Mouse (Mus musculus) heart, embryonic 16.5 days (tissue): ENCODE measurements around the gene Lpin1. TPM values are rescaled to one million over a fixed set of nuclear protein-coding genes. Genes with fewer than 3 reads are reported as not detected.

ENCODE experiments used
- ATAC-seq: fragments of 200-750 bp; cut with Nextera tagmentation; replicated peaks from 2 replicates; pipeline ENCODE4 v1.8.0; 2017; ENCODE audit warnings: moderate number of reproducible peaks; ENCODE audit not compliant: insufficient read depth, low FRiP score; ENCODE audit errors: extremely low read depth
- H3K27ac ChIP-seq: fragments of 300-500 bp; sonication (generic); 2 replicates; pipeline ENCODE4 v1.5.1; 2014; ENCODE audit warnings: mild to moderate bottlenecking, low read length, control low read depth, moderate library complexity
- H3K27me3 ChIP-seq: fragments of 300-500 bp; sonication (generic); 2 replicates; pipeline ENCODE4 v1.6.1; 2014; ENCODE audit warnings: low read length, mixed read lengths; ENCODE audit not compliant: control insufficient read depth, insufficient read depth
- H3K36me3 ChIP-seq: fragments of 300-500 bp; sonication (generic); 2 replicates; pipeline ENCODE4 v1.6.1; 2014; ENCODE audit not compliant: control insufficient read depth, insufficient read depth
- H3K4me1 ChIP-seq: fragments of 300-500 bp; sonication (generic); 2 replicates; pipeline ENCODE4 v1.6.1; 2014; ENCODE audit warnings: low read length, mixed read lengths; ENCODE audit not compliant: control insufficient read depth, insufficient read depth
- H3K4me2 ChIP-seq: fragments of 300-500 bp; sonication (generic); 2 replicates; pipeline ENCODE4 v1.6.1; 2014; ENCODE audit warnings: low read depth, mild to moderate bottlenecking, control low read depth, low read length
- H3K4me3 ChIP-seq: fragments of 300-500 bp; sonication (generic); 2 replicates; pipeline ENCODE4 v1.5.1; 2014; ENCODE audit warnings: mild to moderate bottlenecking, control low read depth, low read length
- H3K9ac ChIP-seq: fragments of 300-500 bp; sonication (generic); 2 replicates; pipeline ENCODE4 v1.6.1; 2014; ENCODE audit warnings: low read length, control low read depth
- H3K9me3 ChIP-seq: fragments of 300-500 bp; sonication (generic); replicated peaks from 2 replicates; pipeline ENCODE4 v1.6.1; 2016; ENCODE audit warnings: low read length; ENCODE audit not compliant: control insufficient read depth
- WGBS: fragments of 180-500 bp; shearing (Covaris S2); extraction: QIAGEN DNeasy Blood & Tissue Kit; methylation state at CpG from one replicate; pipeline ENCODE4 v1.1.7; 2014; 5-methylcytosine and 5-hydroxymethylcytosine counted together
- polyA plus RNA-seq: library from polyadenylated mRNA; unstranded; fragments of >200 nt; fragmentation: Nextera tagmentation; extraction: Ambion mirVana; gene quantifications from 2 replicates; pipeline ENCODE4 v1.2.1, GENCODE M21; 2015

Gene Lpin1
- polyA plus RNA-seq, 1 experiment from 2014 or later = 8.3 TPM

- 0 out of 2 replicates have a peak, but pooled peaks cover 3% of the 10 kb centered on the region for H3K9me3 ChIP-seq
- ATAC-seq = no peak
- H3K36me3 ChIP-seq = no peaks in the 10 kb centered on the region
- H3K9ac ChIP-seq = no peak overlapping the region
- H3K4me2 ChIP-seq = no peak overlapping the region
- H3K4me3 ChIP-seq = no peak overlapping the region
- 27% methylated on average over 4 of the region's 4 CpGs for WGBS
- H3K4me1 ChIP-seq = no peaks in the 10 kb centered on the region
- H3K27ac ChIP-seq = no peak overlapping the region
- no peaks in the 10 kb centered on the region for H3K27me3 ChIP-seq
Measured at GRCm38 (mm10) chr12:16497960-16498359, 112.8 kb downstream of the Lpin1 start.

- H3K4me3 ChIP-seq = no peak overlapping the region
- no peak overlapping the region for H3K4me2 ChIP-seq
- no peak overlapping the region for H3K27ac ChIP-seq
- no peaks in the 10 kb centered on the region for H3K36me3 ChIP-seq
- no peak for ATAC-seq
- WGBS = 60% methylated on average over 6 of the region's 6 CpGs
- H3K27me3 ChIP-seq = no peaks in the 10 kb centered on the region
- H3K4me1 ChIP-seq = no peaks in the 10 kb centered on the region
- no peaks in the 10 kb centered on the region for H3K9me3 ChIP-seq
- H3K9ac ChIP-seq = no peak overlapping the region
Measured at GRCm38 (mm10) chr12:16492713-16493112, 118.1 kb downstream of the Lpin1 start.

- Histone ChIP-seq H3K4me1 (no peaks in the 10 kb centered on the region), H3K4me3 (no peak overlapping the region)
- ATAC-seq = no peak
Measured at GRCm38 (mm10) chr12:16488899-16489298, 121.9 kb downstream of the Lpin1 start.

GRCm38 (mm10) chr12:16487453-16487852 lies 123.3 kb downstream of the Lpin1 start:
- WGBS = 49% methylated on average over 2 of the region's 2 CpGs
- no peaks in the 10 kb centered on the region for H3K36me3 ChIP-seq
- H3K4me1 ChIP-seq = no peaks in the 10 kb centered on the region
- H3K4me2 ChIP-seq = no peak overlapping the region
- no peaks in the 10 kb centered on the region for H3K9me3 ChIP-seq
- no peak overlapping the region for H3K9ac ChIP-seq
- no peaks in the 10 kb centered on the region for H3K27me3 ChIP-seq
- no peak overlapping the region for H3K27ac ChIP-seq
- ATAC-seq = no peak
- no peak overlapping the region for H3K4me3 ChIP-seq

More at GRCm38 (mm10) chr12:16488899-16489298, 121.9 kb downstream of the Lpin1 start:
- Histone ChIP-seq H3K36me3 (no peaks in the 10 kb centered on the region), H3K27me3 (no peaks in the 10 kb centered on the region), H3K27ac (no peak overlapping the region), H3K9ac (no peak overlapping the region), H3K9me3 (no peaks in the 10 kb centered on the region), H3K4me2 (no peak overlapping the region)

Other genes with a start within 250 kb of the Lpin1 start
- 0.12 and 0.14 TPM in 2 replicates for gene Ntsr2, start 42.4 kb upstream of the Lpin1 start, polyA plus RNA-seq
- gene Greb1, start 189.9 kb upstream of the Lpin1 start, polyA plus RNA-seq = 0.38 and 0.82 TPM in 2 replicates
- gene E2f6, start 200.0 kb upstream of the Lpin1 start, polyA plus RNA-seq = 43.5 and 45.5 TPM in 2 replicates